Mouse (Mus musculus) thymus, postnatal 0 days (tissue): Measurements from ENCODE around the gene Olfr777. TPM values are rescaled to one million over a fixed set of nuclear protein-coding genes. Genes with fewer than 3 reads are reported as not detected.
"Not testable (repeated sequence)": the region's sequence is repeated elsewhere in the genome, so short reads cannot be mapped to it uniquely, and the experiment has no call there.

Source experiments
- DNase-seq: peaks from one replicate; pipeline ENCODE4 v3.0.0-alpha.2; 2015; ENCODE audit warnings: low spot score
- polyA plus RNA-seq: library from polyadenylated mRNA; unstranded; fragments of >200 nt; fragmentation: Nextera tagmentation; extraction: Ambion mirVana; gene quantifications from 2 replicates; pipeline ENCODE4 v1.2.1, GENCODE M21; 2015

Gene Olfr777
- polyA plus RNA-seq, result not detected in 2 replicates

DNA sequence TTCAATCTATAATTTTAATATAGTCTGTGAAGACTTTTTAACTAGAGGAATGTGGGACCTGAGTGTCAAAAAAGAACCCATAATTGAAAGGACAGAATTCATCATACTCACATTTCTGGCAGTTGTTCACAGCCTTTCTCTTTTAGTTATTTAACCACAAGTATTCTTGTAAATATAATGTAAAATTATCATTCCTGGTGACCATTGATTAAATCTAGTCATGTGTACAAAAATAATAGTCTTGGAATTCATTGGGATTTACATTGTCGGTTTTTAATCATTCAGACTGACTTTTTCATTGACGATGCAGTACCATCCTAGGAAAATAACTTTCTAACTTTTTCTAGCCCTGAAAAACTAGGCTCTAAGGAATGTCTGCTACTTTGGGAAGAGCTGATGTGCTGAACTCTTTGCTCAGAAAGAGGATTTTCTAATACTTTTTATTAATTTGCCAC, at the start of gene Olfr777:
Gene Olfr777 (minus strand): TSS at position 405 of the 455 bp plus-strand sequence.
- no peak for DNase-seq

DNA sequence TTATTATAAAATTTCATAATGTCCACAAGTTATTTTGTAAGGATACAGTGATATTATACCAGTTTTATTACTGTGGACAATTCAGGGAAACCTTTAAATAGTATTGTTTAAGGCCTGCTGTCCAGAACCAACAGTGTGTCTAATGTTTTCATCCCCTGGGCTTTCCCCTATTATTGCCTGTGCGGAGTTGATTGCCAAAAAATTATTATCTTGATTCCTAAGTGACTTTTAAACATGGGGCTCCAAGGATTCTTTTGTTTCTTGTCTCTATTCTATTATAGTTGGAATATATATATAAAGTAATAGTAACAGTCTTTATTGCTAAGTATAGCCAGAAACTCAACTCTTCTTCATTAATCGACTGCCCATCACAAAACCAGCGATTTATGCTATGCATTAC, 46.5 kb upstream of the Olfr777 start, which contains the start of gene Olfr780:
Gene Olfr780 (plus strand): TSS at position 301 of the 400 bp plus-strand sequence.
- no peak for DNase-seq

DNA sequence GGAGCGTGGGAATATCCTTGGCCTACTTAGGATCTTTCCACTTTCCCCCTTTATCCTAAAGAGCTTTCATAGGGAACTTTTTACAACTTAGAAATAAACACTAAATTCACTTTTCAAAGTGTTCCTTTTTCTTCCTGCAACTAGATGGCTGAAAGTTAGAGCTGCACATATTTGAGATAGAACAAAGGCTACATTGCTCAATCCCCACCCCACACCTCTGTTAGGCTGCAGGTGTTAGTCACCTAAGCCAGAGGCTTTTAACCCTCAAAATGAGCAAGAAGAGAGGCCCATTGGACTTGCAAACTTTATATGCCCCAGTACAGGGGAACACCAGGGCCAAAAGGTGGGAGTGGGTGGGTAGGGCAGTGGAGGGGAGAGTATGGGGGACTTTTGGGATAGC, 42.2 kb upstream of the Olfr777 start:
- not testable (repeated sequence) for DNase-seq

DNA sequence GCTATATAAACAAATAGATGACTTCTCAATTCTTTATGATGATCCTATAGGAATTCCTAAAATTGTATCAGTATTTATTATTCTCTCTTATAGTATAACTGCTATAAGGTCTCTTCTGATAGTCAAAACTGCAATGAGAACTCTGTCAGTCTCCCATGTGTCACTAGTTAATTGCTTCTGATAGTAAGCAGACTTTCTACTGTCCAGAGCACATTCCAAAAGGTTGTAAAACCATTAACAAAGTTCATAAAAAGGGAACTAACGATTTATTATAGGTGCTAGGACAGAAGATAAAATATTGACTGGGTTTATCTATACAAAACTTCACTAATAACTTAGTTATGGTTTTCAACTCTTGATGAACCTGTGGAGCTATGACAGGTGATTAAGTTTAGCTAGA, 41.7 kb upstream of the Olfr777 start:
- DNase-seq, result not testable (repeated sequence)

DNA sequence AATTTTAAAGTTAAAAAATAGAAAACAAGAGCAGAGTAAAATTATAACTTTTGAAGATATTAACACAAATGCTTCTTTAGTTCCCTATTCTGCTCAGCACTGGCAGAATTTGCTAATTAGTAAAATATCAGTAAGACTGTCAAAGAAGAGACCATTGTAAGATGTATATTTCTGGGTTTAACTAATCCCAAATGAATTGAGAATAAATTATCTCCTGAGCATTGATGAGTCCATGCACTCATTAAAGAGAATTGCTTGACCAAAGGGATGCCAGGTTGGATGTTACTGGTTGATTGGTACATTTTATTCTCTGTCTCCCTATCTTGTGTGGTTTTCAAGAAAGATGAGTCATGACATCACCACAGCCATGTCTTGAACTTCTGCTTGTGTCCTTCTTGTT, 12.5 kb downstream of the Olfr777 start, which contains the start of gene Olfr776:
Gene Olfr776 (plus strand): TSS at position 301 of the 400 bp plus-strand sequence.
- DNase-seq, result no peak

DNA sequence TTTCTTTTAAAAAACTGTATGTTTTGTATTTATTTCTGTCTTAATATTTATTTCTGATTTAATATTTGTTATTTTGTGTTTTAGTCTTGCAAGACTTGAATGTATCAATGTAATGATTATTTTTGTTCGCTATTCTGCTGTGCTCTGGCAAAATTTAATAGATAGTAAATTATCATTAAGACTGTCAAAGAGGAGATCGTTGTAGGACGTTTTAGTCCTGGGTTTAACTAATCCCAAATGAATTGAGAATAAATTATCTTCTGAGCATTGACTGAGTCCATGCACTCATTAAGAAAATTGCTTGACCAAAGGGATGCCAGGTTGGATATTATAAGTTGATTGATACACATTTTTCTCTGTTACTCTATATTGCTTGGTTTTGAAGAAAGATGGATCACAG, 23.2 kb downstream of the Olfr777 start, which contains the start of gene Olfr775:
Gene Olfr775 (plus strand): TSS at position 301 of the 400 bp plus-strand sequence.
- no peak for DNase-seq

DNA sequence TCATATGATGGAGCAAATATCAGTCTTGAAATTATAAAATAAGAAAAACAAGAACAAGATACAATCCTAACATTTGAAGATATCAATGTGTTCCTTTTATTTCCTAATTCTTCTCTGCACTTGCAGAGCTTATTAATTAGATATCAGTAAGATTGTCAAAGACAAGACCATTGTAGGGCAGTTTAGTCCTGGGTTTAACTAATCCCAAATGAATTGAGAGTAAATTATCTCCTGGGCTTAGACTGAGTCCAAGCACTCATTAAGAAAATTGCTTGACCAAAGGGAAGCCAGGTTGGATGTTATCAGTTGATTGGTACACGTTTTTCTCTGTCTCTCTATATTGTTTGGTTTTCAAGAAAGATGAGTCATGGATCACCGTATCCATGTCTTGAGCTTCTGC, 35.4 kb downstream of the Olfr777 start, which contains the start of gene Olfr774:
Gene Olfr774 (plus strand): TSS at position 301 of the 400 bp plus-strand sequence.
- no peak for DNase-seq

DNA sequence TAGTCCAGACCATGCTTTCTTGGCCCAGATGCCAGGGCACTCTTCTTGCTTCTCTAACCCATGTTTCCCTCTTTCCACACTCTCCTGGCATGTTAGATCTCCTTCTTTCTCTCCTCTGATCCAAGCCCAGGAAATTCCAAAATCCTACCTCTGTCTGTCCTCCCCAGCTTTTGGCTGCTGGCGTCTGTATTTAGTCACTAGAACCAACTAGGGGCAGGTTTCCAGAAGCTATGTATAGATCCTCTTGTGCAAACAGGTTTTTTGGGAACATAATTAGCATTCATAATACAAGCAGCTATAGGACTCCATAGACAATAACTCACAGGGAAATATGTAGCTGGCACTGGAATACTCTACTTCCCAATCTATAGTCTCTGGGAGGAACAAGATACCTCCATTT, 40.5 kb downstream of the Olfr777 start:
- no peak for DNase-seq

Other genes starting within 250 kb of the Olfr777 start
- not detected in 2 replicates for gene Olfr764-ps1, start 231.6 kb downstream of the Olfr777 start, polyA plus RNA-seq
- not detected in 2 replicates for gene Olfr765, start 221.5 kb downstream of the Olfr777 start, polyA plus RNA-seq
- gene Olfr766-ps1, start 202.5 kb downstream of the Olfr777 start, polyA plus RNA-seq, result not detected in 2 replicates
- gene Olfr767, start 188.6 kb downstream of the Olfr777 start, polyA plus RNA-seq, result not detected in 2 replicates
- gene Olfr768, start 172.1 kb downstream of the Olfr777 start, polyA plus RNA-seq, result not detected in 2 replicates
- not detected in 2 replicates for gene Olfr769, start 153.6 kb downstream of the Olfr777 start, polyA plus RNA-seq
- gene Olfr770, start 132.5 kb downstream of the Olfr777 start, polyA plus RNA-seq, result not detected in 2 replicates
- gene Olfr771, start 106.7 kb downstream of the Olfr777 start, polyA plus RNA-seq, result not detected in 2 replicates
- not detected in 2 replicates for gene Olfr772, start 93.6 kb downstream of the Olfr777 start, polyA plus RNA-seq
- gene Olfr773, start 84.1 kb downstream of the Olfr777 start, polyA plus RNA-seq, result not detected in 2 replicates
- not detected in 2 replicates for gene Olfr774, start 35.3 kb downstream of the Olfr777 start, polyA plus RNA-seq
- gene Olfr775, start 23.1 kb downstream of the Olfr777 start, polyA plus RNA-seq, result not detected in 2 replicates
- not detected in 2 replicates for gene Olfr776, start 12.4 kb downstream of the Olfr777 start, polyA plus RNA-seq
- not detected in 2 replicates for gene Olfr780, start 46.6 kb upstream of the Olfr777 start, polyA plus RNA-seq
- gene Olfr781, start 57.4 kb upstream of the Olfr777 start, polyA plus RNA-seq, result not detected in 2 replicates
- not detected in 2 replicates for gene Olfr782, start 77.4 kb upstream of the Olfr777 start, polyA plus RNA-seq
- gene Olfr784, start 112.6 kb upstream of the Olfr777 start, polyA plus RNA-seq, result 0.05 and 0.08 TPM in 2 replicates
- not detected in 2 replicates for gene Olfr785, start 133.9 kb upstream of the Olfr777 start, polyA plus RNA-seq
- not detected in 2 replicates for gene Olfr786, start 155.8 kb upstream of the Olfr777 start, polyA plus RNA-seq
- gene Olfr787, start 190.4 kb upstream of the Olfr777 start, polyA plus RNA-seq, result not detected in 2 replicates
- gene Olfr788, start 199.5 kb upstream of the Olfr777 start, polyA plus RNA-seq, result not detected in 2 replicates
- gene Olfr789, start 213.3 kb upstream of the Olfr777 start, polyA plus RNA-seq, result not detected in 2 replicates
- not detected in 2 replicates for gene Olfr790, start 227.0 kb upstream of the Olfr777 start, polyA plus RNA-seq